Mouse (Mus musculus) lung, postnatal 0 days (tissue): ENCODE measurements at regions not wholly inside any gene's neighbourhood (a gene's known extent, or its start where the extent isn't known, plus 50 kb on each side); places are given as distances from the start of the nearest gene placed in this dataset.
A peak's percentile ranks its signal among the peaks of the same experiment; 100 is the strongest.

Source experiments
- CTCF ChIP-seq: IDR thresholded peaks from 2 replicates; pipeline ENCODE4 v1.5.1; 2016; ENCODE audit warnings: antibody characterized with exemption, mild to moderate bottlenecking
- EP300 ChIP-seq: IDR thresholded peaks from 2 replicates; pipeline ENCODE4 v1.6.1; 2016; ENCODE audit warnings: antibody characterized with exemption, mild to moderate bottlenecking, control low read depth

DNA sequence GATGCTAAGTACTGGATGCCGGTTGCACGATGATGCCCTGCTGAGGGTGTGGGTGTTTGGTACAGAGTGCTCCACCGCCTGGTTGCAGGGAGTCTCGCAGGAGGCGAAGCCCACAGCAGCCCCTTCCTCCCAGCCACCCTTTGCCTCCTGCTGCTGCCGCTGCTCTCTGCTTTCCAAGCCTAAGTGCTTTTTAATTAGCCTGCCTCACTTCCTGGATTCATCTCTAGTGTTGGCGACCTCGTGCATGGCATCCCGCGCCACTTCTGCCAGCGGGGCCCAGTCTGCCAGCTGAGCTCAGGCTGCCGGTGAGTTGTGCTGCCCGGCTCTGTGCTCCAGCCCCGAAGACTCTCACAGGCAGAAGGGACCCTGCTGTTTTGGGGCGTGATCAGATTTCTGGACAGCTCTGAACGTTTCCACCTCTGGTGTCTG lies 159.3 kb downstream of the Gxylt1 start:
- peak; percentile 34 for TF ChIP-seq CTCF
- TF ChIP-seq EP300, result no peak
